Mouse (Mus musculus) inflammation-experienced regulatory T-cells, adult 6 months (primary cell): ENCODE measurements around the gene Ddc. TPM values are rescaled to one million over a fixed set of nuclear protein-coding genes. Genes with fewer than 3 reads are reported as not detected.

Source experiments
- ATAC-seq: one replicate; pipeline ENCODE4 v1.8.0; 2017
- polyA plus RNA-seq, 3 experiments: library from polyadenylated mRNA; unstranded; fragments of 100-300 nt; shearing (Covaris generic); gene quantifications; one replicate each; pipeline ENCODE4 v1.2.1; 2017

Gene Ddc
- polyA plus RNA-seq, 3 experiments from 2014 or later = 0.62 to 4.9 (median 1.3) TPM

DNA sequence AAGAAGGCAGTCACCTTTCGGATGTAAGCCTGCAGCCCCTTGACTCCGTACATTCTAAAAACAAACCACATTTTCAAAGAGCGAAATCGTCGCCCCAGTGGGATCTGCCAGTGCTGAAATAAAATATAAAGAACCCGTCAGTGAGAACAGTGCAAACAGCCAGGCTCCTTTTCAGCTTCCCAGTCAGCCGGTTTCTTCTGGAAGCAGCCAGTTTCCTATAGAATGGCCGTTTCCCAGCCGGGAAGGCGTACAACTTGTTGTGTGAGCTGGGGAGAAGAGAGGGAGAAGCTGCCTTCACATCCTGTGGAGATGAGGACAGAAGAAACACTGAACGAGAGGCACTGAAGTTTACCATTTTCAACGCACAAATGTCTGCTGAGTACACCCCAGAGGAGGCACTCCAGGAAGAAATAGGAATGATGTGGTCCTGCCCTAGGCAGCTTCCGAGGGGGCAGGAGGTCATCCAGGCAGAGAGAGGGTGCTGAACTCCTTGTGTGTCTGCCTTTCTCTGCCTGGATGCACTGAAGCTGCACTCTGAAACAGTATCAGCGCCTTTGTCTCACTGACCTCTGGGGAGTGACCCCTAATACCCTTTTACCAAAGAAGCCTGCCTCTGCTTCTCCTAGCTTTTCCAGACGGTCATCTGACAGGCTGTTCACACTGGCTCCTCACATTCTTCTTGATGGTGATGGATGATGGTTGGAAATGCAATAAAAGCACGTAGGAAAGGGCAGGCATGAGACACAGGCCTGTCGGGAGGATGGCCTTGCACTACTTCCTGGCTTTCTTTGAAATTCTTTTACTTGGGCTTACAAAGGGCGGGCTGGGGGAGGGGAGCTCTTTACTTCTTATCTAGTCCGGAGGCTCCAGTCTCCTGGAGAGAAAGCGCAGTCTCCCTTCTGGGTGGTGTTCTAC lies 75.5 kb downstream of the Ddc start:
- no peak for ATAC-seq

DNA sequence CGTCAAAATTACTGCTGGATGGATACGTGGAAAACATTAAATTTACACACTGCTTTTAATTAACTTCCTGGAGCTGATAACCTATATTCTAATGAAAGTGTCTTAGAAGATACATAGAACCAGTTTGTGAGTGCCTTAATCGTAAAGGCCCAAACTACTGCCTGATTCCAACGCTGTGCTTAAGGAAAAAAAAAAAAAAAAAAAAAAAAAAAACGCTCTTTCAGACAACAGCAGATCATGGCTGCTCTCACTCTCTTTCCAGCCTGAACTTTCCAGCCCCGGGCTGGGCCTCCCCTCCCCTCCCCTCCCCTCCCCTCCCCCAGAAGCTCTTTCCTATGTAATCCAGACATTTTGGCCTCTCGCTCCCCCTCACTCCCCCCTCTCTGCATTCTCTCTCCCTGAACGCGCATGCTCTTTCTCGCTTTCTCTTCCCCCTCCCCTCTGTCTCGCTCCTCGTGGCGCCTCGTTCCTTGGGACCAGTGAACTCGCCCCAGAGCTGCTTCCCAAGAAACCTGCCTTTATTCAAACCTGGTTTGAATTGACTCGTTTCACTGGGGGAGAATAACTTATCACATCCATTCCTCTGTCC lies 76.5 kb downstream of the Ddc start:
- no peak for ATAC-seq

- peak; percentile 40 for ATAC-seq
Observed at GRCm38 (mm10) chr11:11820737-11821136, 77.2 kb downstream of the Ddc start.

DNA sequence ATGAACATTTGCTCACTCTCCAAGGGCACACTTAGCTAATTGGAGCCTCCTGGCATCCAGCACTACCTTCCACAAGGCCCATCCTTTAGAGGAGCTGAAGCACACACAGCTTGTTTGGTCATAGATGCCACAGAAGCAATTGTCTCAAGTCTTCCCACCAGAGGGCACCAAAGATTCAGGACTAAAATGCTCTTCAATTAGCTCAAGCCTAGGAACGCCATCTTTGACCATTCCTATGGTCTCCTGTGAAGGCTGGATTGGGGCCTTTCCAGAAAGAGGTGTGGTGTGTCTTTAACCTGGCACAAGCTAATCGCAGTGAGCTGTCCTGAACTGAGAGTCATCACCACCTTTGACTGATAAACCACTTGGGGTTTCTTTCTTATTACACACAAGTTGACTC lies 77.7 kb downstream of the Ddc start:
- ATAC-seq = peak; percentile 82

DNA sequence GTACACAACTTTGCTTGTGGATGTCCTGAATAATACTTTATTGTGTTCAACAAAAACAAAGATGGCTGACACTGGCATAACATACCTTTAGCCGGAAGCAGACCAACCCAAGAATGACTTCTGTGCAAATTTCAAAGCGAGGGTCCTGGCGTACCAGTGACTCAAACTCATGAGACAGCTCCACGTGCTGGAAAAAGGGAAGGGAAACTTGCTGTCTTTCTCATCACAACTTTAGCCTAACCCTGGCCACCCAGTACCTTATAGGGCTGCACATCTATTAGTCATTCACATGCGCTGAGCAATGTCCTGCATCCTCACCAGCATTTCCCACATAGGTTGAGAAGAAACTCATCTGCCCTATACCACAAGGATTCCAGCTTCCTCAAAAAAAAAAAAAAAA lies 78.7 kb downstream of the Ddc start:
- ATAC-seq = no peak

- ATAC-seq = no peak
Observed at GRCm38 (mm10) chr11:11818797-11819196, 79.1 kb downstream of the Ddc start.

DNA sequence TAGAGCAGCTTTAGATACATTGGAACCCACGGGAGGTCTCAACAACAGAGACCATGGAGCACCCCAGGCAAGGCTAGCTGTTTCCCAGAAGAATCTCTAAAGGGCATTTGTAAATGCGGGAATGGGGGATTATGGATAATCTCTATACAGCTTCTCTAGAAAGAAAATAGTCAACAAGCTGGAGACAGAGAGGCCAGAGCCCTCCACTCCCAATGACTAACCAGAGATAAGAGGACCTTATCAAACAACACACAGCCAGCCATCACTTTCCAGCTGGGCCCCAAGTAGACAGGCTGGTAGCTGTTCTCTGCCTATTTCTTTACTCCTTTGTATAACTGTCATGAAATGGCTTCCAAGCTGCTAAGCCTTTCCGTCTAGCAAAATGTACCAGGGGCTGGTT lies 82.2 kb downstream of the Ddc start:
- no peak for ATAC-seq

DNA sequence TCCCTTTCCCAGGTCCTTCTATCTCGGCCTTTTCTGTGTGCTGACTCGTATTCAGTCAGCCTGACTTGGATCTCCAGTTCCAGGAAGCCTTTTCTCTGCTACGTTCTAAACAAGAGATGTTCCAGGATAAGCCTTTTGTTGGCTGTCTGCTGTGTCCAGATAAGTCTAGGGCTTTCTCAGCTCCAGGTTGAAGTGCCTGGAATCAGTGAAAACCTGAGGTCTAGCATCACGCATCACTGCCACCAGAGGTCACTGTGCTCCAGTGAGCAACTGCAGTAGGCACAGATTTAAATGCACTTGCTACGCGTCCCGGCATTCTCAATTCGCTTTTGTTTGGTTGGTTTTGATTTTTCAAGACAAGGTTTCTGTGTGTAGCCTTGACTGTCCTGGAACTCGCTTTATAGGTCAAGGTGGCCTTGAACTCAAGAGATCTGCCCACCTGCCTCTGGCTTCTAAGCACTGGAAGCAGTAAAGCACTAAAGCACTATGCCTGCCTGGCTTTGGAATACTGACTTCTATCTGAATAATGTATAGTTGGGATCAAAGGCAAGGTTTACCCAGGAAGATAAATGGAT lies 86.0 kb downstream of the Ddc start:
- ATAC-seq = peak; percentile 32

- no peak for ATAC-seq
Observed at GRCm38 (mm10) chr11:11809404-11810175, 88.4 kb downstream of the Ddc start.

- peak; percentile 92 for ATAC-seq
Observed at GRCm38 (mm10) chr11:11808820-11809403, 89.0 kb downstream of the Ddc start, which contains the start of gene Fignl1. Gene Fignl1 (minus strand): TSS chr11:11808962.

DNA sequence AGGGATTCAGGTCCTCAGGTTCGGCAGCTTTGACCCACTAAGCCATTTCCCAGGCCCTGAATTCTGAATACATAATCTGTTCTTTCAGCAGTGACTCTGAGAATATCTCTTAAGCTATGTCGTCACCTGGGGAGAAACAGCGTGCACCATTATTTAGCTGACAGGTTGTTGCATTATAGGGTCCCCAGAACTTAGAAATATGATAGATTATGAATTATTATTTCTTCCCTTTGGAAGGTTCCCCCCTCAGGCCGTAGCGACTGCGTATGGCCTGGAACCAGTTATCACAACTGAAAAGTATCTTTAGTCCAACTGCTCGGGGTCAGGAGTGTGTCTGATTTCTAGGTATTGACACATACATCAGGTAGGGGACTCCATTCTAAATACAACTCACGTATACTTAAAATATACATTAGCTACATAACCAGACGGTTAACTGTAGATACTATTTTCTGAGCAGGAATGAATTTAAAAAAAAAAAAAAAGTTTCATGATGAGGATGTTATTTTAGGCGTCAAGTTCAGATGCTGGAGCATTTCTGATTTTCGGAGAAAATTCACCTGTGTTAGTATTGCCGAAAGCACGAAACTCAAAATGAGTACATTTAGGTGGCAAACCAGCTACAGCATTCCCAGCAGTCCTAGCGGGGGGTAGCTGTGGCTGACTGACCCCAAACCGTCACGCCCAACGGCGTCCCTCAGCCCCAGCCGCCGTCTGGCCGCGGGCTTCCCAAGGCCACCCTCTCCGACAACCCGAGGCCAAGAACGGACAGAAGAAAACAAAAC lies 89.7 kb downstream of the Ddc start:
- no peak for ATAC-seq

DNA sequence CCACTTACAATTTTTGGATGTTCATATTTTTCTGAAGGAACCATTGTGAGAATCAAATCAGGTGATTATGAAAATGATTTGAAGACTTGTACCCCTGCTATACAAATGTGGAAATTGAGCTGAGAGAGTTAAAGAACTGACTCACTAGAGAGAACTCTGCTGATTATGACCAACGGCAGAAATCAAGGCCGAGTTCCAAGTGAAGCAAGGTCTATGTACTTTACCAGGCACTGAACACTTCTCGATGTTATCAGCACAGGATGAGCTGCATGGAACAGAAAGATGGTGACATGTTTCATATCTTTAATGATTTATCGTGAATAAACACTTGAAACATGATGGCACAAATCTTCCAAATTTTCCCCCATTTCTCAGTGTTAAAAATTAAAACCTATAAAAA lies 92.0 kb downstream of the Ddc start:
- no peak for ATAC-seq

- ATAC-seq = no peak
Observed at GRCm38 (mm10) chr11:11804421-11804820, 93.5 kb downstream of the Ddc start.

- ATAC-seq = no peak
Observed at GRCm38 (mm10) chr11:11801067-11801466, 96.9 kb downstream of the Ddc start.

- no peak for ATAC-seq
Observed at GRCm38 (mm10) chr11:11800304-11800703, 97.6 kb downstream of the Ddc start.

DNA sequence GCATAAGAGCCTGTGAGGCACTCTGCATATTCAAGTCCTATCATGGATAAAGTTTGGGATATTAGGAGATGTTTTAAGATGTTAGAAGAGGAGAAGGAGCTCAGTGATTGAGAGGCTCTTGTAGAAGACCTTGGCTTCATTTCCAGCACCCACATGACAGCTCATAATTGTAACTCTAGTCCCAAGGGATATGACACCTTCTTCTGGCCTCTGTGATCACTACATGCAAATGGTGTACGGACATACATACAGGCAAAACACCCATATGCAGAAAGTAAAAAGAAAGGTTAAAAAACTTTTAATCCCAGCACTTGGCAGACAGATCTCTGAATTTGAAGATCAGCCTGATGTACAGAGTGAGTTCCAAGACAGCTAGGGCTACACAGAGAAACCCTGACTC lies 99.3 kb downstream of the Ddc start:
- ATAC-seq = no peak

- no peak for ATAC-seq
Observed at GRCm38 (mm10) chr11:11794626-11795025, 103.3 kb downstream of the Ddc start.

DNA sequence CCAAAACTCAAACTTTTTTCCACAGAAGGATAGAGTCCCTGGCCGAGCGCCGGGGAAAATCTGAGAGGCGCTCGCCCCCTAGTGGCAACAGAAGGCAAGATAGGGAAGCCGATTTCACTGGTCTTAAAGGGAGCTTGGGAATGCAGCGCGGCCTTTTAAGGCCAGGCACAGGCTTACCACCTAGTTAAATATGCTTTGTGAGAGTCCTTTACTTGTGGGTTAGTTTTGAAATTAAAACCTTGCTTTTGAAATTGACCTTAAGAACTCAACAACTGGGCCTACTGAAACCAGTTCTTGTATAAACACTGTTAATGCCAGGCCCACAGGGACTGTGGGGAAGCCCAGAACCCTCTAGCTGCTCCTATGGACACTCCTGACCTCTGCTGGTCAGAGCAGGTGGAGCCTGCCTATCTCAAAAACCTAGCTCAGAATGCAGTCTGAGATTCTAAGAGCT lies 109.4 kb downstream of the Ddc start:
- peak; percentile 93 for ATAC-seq

GRCm38 (mm10) chr11:11785457-11785856 lies 112.5 kb downstream of the Ddc start:
- ATAC-seq = no peak

- ATAC-seq = no peak
Observed at GRCm38 (mm10) chr11:11781728-11782127, 116.2 kb downstream of the Ddc start.

GRCm38 (mm10) chr11:11778345-11778744 lies 119.6 kb downstream of the Ddc start:
- ATAC-seq = no peak

DNA sequence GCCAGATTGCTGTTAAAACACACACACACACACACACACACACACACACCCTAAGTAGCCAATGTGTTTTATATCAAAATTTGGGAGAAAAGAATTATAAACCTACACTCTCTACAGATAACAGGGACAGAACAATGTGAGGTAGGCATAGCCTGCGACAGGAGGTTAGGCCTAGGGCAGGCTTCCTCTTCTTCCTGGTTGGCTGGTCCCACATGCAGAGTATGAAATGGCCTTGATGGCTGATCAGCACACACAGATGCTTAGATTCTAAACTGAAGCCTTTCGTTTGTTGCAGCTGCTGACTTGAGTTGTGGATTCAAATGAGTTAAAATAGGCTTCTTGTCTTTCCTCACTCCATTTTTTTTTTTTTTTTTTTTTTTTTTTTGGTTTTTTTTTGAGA lies 120.1 kb downstream of the Ddc start:
- ATAC-seq = no peak
